Mouse (Mus musculus): Measurements from ENCODE around the gene Hipk2. TPM values are rescaled to one million over a fixed set of nuclear protein-coding genes. Genes with fewer than 3 reads are reported as not detected.

The Hipk2 gene
- polyA plus RNA-seq, 1 experiment, result 14.9 TPM

DNA sequence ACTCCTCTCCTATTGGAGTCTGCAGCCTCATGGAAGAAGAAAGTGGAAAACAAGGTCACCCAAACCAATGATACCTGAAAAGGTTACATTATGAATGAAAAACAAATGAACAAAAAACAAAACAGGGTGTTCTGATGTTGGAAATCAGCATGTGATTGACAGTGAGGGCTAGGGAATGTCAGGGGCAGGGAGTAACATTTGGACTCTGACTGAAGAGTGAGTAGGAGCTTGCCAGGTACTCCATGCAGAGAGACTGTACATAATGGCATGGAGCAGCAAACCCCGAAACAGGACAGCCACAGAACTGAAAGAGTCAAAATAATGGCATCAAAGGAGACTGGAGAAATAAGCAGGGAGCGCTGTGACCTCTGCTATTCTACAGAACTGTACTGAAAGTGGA is 15.7 kb downstream of the Hipk2 start:
- Histone ChIP-seq H3K4me1 (ENCODE audit: control insufficient read depth, insufficient read depth, insufficient read length) (no peaks in the 10 kb centered on the region; the same call in none of the 2 replicates), H3K27me3 (ENCODE audit: control insufficient read depth, insufficient read depth, low read length) (no peaks in the 10 kb centered on the region), H3K4me3 (ENCODE audit: extremely low read depth, insufficient read depth, insufficient read length) (no peak overlapping the region), H3K27ac (ENCODE audit: insufficient read depth, low read length) (no peak overlapping the region), H3K36me3 (ENCODE audit: control insufficient read depth, insufficient read depth, low read length) (no peaks in the 10 kb centered on the region)
- DNase-seq (ENCODE audit: low read depth in 1 of 2, low spot score in 2 of 2), result no peak
- WGBS, result 93% methylated on average over 2 of the region's 2 CpGs
- no peak for TF ChIP-seq POLR2A (IDR thresholded peaks at IDR 0.05; ENCODE audit: low read depth, low read length)
- no peak for TF ChIP-seq CTCF (IDR thresholded peaks at IDR 0.05; ENCODE audit: extremely low read depth, insufficient read depth, insufficient read length, insufficient replicate concordance)

DNA sequence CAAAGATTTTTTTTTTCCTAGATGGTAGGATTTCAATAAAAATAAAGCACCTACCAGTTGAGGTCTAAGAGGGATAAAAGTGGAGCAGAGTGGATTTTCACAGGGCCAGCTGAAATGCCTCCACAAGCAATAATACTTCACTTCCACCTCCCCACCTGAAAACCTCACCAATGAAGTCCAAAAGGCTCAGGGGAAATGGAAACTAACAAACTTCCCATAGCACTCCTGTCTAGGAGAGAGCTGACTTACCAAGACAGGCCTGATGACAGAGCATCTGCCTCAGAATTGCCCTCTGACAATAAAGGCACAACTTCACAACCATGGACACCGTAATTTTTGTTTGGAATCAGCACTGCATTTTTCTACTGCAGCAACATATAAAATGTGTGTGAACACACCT is 16.1 kb downstream of the Hipk2 start:
- Histone ChIP-seq H3K27me3 (ENCODE audit: control insufficient read depth, insufficient read depth, low read length) (no peaks in the 10 kb centered on the region), H3K27ac (ENCODE audit: insufficient read depth, low read length) (no peak overlapping the region), H3K4me3 (ENCODE audit: extremely low read depth, insufficient read depth, insufficient read length) (no peak overlapping the region), H3K36me3 (ENCODE audit: control insufficient read depth, insufficient read depth, low read length) (no peaks in the 10 kb centered on the region), H3K4me1 (ENCODE audit: control insufficient read depth, insufficient read depth, insufficient read length) (no peaks in the 10 kb centered on the region; the same call in none of the 2 replicates)
- DNase-seq (ENCODE audit: low read depth in 1 of 2, low spot score in 2 of 2), result no peak
- TF ChIP-seq POLR2A (IDR thresholded peaks at IDR 0.05; ENCODE audit: low read depth, low read length), result no peak
- TF ChIP-seq CTCF (IDR thresholded peaks at IDR 0.05; ENCODE audit: extremely low read depth, insufficient read depth, insufficient read length, insufficient replicate concordance), result no peak
- WGBS, result 100% methylated on average over 1 of the region's 1 CpGs

DNA sequence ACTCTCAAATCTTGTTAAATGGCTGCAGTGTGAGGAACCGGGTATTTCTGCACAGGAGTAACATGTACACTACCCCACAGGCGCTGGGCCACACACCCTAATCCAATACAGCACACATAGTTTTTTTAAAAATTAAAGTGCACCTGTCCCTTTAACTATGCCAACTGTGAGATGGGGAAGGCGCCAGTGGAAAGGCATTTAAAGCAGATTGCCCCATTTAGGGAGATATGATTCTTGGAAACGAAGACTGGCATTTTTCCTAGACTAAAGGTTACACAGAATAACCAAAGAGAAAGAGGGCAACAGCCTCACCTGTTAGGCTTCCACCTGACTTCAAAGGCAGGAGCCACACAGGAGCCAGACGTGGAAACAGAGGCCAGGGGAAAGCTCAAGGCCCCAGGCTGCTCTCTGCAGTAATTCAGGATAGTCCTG is 22.4 kb downstream of the Hipk2 start:
- DNase-seq (ENCODE audit: low read depth in 1 of 2, low spot score in 2 of 2), result no peak
- H3K27ac ChIP-seq (ENCODE audit: insufficient read depth, low read length), result no peak overlapping the region
- 84% methylated on average over 5 of the region's 5 CpGs for WGBS
- H3K27me3 ChIP-seq (ENCODE audit: control insufficient read depth, insufficient read depth, low read length), result no peaks in the 10 kb centered on the region
- no peak for TF ChIP-seq POLR2A (IDR thresholded peaks at IDR 0.05; ENCODE audit: low read depth, low read length)
- no peak overlapping the region for H3K4me3 ChIP-seq (ENCODE audit: extremely low read depth, insufficient read depth, insufficient read length)
- no peaks in the 10 kb centered on the region for H3K4me1 ChIP-seq (ENCODE audit: control insufficient read depth, insufficient read depth, insufficient read length)
- H3K36me3 ChIP-seq (ENCODE audit: control insufficient read depth, insufficient read depth, low read length), result no peaks in the 10 kb centered on the region

DNA sequence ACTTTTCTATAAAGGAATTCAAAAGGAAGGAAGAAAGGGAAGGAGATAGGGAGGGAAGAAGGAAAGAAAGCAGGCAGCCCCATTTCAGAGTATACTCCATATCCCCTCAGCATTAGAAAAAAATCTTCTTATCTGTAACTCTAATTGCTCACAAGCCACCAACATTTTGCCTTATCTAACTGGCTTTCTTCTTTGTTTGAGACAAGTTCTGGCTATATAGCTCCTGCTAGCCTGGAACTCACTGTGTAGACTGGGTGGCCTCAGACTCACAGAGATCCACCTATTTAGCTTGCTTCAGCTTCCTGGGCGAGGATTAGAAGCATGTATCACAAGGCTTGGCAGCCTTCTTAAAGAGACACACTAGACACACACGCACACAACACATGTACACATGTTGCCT is 24.2 kb downstream of the Hipk2 start:
- H3K4me1 ChIP-seq (ENCODE audit: control insufficient read depth, insufficient read depth, insufficient read length), result peaks cover 6% of the 10 kb centered on the region; the same call in 1 of the 2 replicates
- no peak for DNase-seq (ENCODE audit: low read depth in 1 of 2, low spot score in 2 of 2)
- WGBS, result 79% methylated on average over 2 of the region's 2 CpGs

DNA sequence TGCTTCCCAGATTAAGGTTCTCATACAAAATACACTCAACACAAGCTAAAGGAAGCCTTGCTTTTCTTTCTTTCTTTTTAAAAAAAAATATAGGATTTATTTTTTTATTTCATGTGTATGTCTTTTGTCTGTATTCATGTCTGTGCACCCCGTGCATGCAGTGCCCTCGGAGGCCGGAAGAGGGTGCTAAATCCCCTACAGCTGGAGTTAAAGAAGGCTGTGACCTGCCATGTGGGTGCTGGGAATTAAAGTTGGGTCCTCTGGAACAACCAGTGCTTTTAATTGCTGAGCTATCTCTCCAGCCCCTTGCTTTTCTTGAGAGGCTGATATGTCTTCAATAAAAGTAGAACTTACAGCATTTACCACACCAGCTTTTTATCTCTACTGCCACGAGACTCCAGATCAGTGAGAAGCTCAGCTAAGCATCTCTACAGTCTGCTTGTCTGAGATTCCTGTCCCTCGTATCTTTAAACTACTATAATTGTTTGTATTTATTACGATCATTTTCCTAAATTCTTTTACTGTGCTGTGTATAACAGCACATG is 25.2 kb downstream of the Hipk2 start:
- TF ChIP-seq CTCF (IDR thresholded peaks at IDR 0.05; ENCODE audit: extremely low read depth, insufficient read depth, insufficient read length, insufficient replicate concordance), result no peak
- TF ChIP-seq POLR2A (IDR thresholded peaks at IDR 0.05; ENCODE audit: low read depth, low read length), result no peak
- no peak overlapping the region for H3K4me3 ChIP-seq (ENCODE audit: extremely low read depth, insufficient read depth, insufficient read length)
- H3K27ac ChIP-seq (ENCODE audit: insufficient read depth, low read length), result no peak overlapping the region
- WGBS, result 94% methylated on average over 6 of the region's 6 CpGs
- H3K4me1 ChIP-seq (ENCODE audit: control insufficient read depth, insufficient read depth, insufficient read length), result peaks cover 6% of the 10 kb centered on the region; the same call in 1 of the 2 replicates
- no peaks in the 10 kb centered on the region for H3K36me3 ChIP-seq (ENCODE audit: control insufficient read depth, insufficient read depth, low read length)
- no peaks in the 10 kb centered on the region for H3K27me3 ChIP-seq (ENCODE audit: control insufficient read depth, insufficient read depth, low read length)
- DNase-seq (ENCODE audit: low read depth in 1 of 2, low spot score in 2 of 2), result no peak

More for the DNA sequence above, 24.2 kb downstream of the Hipk2 start:
- TF ChIP-seq CTCF (IDR thresholded peaks at IDR 0.05; ENCODE audit: extremely low read depth, insufficient read depth, insufficient read length, insufficient replicate concordance) (no peak), POLR2A (IDR thresholded peaks at IDR 0.05; ENCODE audit: low read depth, low read length) (no peak)
- no peaks in the 10 kb centered on the region for H3K36me3 ChIP-seq (ENCODE audit: control insufficient read depth, insufficient read depth, low read length)
- H3K27me3 ChIP-seq (ENCODE audit: control insufficient read depth, insufficient read depth, low read length), result no peaks in the 10 kb centered on the region
- H3K4me3 ChIP-seq (ENCODE audit: extremely low read depth, insufficient read depth, insufficient read length), result no peak overlapping the region
- H3K27ac ChIP-seq (ENCODE audit: insufficient read depth, low read length), result no peak overlapping the region

DNA sequence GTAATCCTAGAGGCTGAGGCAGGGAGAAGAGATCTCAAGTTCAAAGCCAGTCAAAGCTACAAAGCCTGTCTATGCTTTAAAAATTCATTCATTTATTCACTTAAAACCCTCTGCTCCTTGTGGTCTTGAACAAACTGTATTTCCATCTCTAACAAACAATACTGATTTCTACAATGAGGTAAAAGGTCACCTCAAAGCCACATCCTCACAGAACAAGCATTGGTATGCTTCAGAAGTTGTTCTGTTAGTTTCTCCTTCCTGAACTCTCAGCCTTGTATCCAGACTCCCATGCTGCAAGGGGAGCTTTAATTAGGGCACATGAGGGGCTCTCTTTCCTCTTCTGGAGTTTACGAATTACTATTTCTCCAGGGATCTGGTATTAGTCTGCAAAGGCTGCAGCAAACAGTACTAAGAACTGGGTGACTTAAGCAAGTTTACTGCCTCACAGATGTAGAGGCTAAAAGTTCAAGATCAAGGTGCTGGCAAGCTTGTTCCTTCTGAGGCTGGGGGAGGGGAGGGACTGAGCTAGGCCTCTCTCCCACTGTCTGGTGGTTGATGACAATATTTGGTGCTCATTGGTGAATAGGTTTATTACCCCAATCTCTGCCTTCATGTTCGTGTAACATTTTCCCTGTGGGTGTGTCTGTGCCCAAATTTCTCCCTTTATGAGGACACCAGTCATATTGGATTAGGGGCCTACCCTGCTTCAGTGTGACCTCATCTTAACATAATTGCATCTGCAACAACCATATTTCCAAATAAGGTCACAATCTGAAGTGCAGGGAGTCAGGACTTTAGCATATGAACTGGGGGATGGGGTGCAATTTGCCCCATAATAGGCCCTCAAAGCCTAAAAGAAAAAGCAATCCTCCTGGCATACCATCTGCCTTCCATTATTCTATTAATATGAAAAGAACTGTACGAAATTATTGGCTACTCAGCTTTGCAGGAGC is 27.7 kb downstream of the Hipk2 start:
- 81% methylated on average over 3 of the region's 3 CpGs for WGBS
- Histone ChIP-seq H3K27me3 (ENCODE audit: control insufficient read depth, insufficient read depth, low read length) (no peaks in the 10 kb centered on the region), H3K4me1 (ENCODE audit: control insufficient read depth, insufficient read depth, insufficient read length) (peaks cover 6% of the 10 kb centered on the region; the same call in 1 of the 2 replicates), H3K4me3 (ENCODE audit: extremely low read depth, insufficient read depth, insufficient read length) (no peak overlapping the region), H3K27ac (ENCODE audit: insufficient read depth, low read length) (no peak overlapping the region), H3K36me3 (ENCODE audit: control insufficient read depth, insufficient read depth, low read length) (no peaks in the 10 kb centered on the region)
- no peak for TF ChIP-seq CTCF (IDR thresholded peaks at IDR 0.05; ENCODE audit: extremely low read depth, insufficient read depth, insufficient read length, insufficient replicate concordance)
- TF ChIP-seq POLR2A (IDR thresholded peaks at IDR 0.05; ENCODE audit: low read depth, low read length), result no peak
- DNase-seq (ENCODE audit: low read depth in 1 of 2, low spot score in 2 of 2), result peak in 1 of 2 experiments; percentile 25
